Mouse (Mus musculus): ENCODE data around the gene Ranbp9.

Ranbp9 gene

GRCm38 (mm10) chr13:43360534-43360933 is 120.5 kb downstream of the Ranbp9 start:
- no peak for DNase-seq

GRCm38 (mm10) chr13:43356346-43357125 is 124.5 kb downstream of the Ranbp9 start:
- no peak for DNase-seq

GRCm38 (mm10) chr13:43354362-43354761 is 126.7 kb downstream of the Ranbp9 start:
- no peak for DNase-seq

GRCm38 (mm10) chr13:43353356-43353755 is 127.7 kb downstream of the Ranbp9 start:
- no peak for DNase-seq

Measured in liver (tissue).